ENCODE assay signal across 20 mouse cellular contexts in genomic region chr12:75466206-75466605, GRCm38 (mm10). TPM values are rescaled to one million over a fixed set of nuclear protein-coding genes. Genes with fewer than 3 reads are reported as not detected.
"Had no signal": no experiment of that assay in that cellular context is flagged by ENCODE, and none has a peak within 500 bp of the region (broad histone marks: within the 10 kb centered on the region; RNA-seq: fewer than 3 reads in every experiment).

No protein-coding gene starts in this region.

- H3K4me2 ChIP-seq: midbrain, embryonic 11.5 days; midbrain, embryonic 13.5 days; midbrain, embryonic 15.5 days; neural tube, embryonic 12.5 days; stomach, embryonic 15.5 days had no signal

- H3K9ac ChIP-seq: midbrain, embryonic 13.5 days; midbrain, embryonic 15.5 days; neural tube, embryonic 12.5 days; stomach, embryonic 15.5 days had no signal

- DNase-seq: lung, adult 2 months; lung, postnatal 14 days; lung, postnatal 36 days; right cerebral cortex, postnatal 14 days; thymus, adult 2 months; thymus, postnatal 25 days; thymus, postnatal 4 days had no signal

- H3K27me3 ChIP-seq: megakaryocyte, embryonic 14.5 days; midbrain, embryonic 13.5 days; midbrain, embryonic 15.5 days; neural tube, embryonic 12.5 days; stomach, embryonic 15.5 days had no signal

- ATAC-seq: midbrain, embryonic 13.5 days; midbrain, embryonic 15.5 days had no signal

- H3K27ac ChIP-seq: macrophage; midbrain, embryonic 13.5 days; midbrain, embryonic 15.5 days; neural tube, embryonic 12.5 days; stomach, embryonic 15.5 days; stomach, postnatal 0 days had no signal

- H3K9me3 ChIP-seq: megakaryocyte, embryonic 14.5 days; midbrain, embryonic 13.5 days; midbrain, embryonic 15.5 days; neural tube, embryonic 12.5 days; stomach, embryonic 15.5 days had no signal

- H3K4me3 ChIP-seq: megakaryocyte, embryonic 14.5 days; midbrain, embryonic 13.5 days; midbrain, embryonic 15.5 days; neural tube, embryonic 12.5 days; stomach, embryonic 15.5 days had no signal

- H3K4me1 ChIP-seq: midbrain, embryonic 15.5 days; stomach, embryonic 15.5 days had no signal

RNA-seq across cellular contexts. Expression of gene Gphb5, which starts 49.6 kb away (rescaled TPM):
- polyA plus RNA-seq: lung, adult 2 months; macrophage; midbrain, embryonic 11.5 days; midbrain, embryonic 13.5 days; midbrain, embryonic 15.5 days; midbrain, postnatal 0 days; neural tube, embryonic 12.5 days; neural tube, embryonic 14.5 days; spleen, adult 2 months; stomach, embryonic 15.5 days; stomach, postnatal 0 days; testis, adult 2 months; urinary bladder, adult 2 months had no signal
